Mouse (Mus musculus) CD4-positive naive resting alpha-beta T cell, adult 76 days (primary cell): ENCODE measurements around the gene Zfp870. TPM values are rescaled to one million over a fixed set of nuclear protein-coding genes. Genes with fewer than 3 reads are reported as not detected.

Source experiments
- total RNA-seq: library from RNA; stranded (reverse); gene quantifications from one replicate; pipeline ENCODE4 v1.2.4, GENCODE M21; 2023

Zfp870 gene
- 0.62 TPM for total RNA-seq

GRCm38 (mm10) chr17:32891239-32892180, at the start of gene Zfp870:
Zfp870 (minus strand) TSS chr17:32891642.

DNA sequence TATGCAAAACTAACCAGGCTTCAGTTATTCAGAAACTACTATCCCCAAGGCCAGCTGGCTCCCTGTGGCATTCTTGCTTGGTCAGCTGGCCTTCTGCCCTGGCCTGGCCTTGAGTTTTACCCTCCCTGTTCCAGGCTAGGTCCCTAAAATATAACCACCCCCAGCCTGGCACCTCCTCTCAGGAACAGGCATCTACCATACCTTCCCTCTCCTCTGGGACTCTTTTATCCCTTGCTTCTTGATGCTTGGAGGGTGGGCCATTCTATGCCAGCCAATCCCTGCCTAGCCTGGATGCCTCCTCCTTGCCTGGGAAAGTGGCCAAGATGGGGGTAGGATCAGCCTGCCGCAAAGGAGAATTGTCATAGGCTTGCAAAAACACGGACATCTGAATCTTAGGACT, 25.7 kb upstream of the Zfp870 start, which contains the start of gene Cyp4f14:
Gene Cyp4f14 (minus strand): TSS at position 212 of the 400 bp plus-strand sequence.

GRCm38 (mm10) chr17:32829540-32830417, 61.7 kb downstream of the Zfp870 start, which contains the start of gene Zfp799:
Zfp799 (minus strand) TSS chr17:32830261.

Other genes with a start within 250 kb of the Zfp870 start
- not detected for gene Cyp4f40, start 232.7 kb downstream of the Zfp870 start, total RNA-seq
- gene Cyp4f15, start 206.0 kb downstream of the Zfp870 start, total RNA-seq, result not detected
- 109 TPM for gene Zfp871, start 103.4 kb downstream of the Zfp870 start, total RNA-seq
- 0.41 TPM for gene Zfp811, start 81.7 kb downstream of the Zfp870 start, total RNA-seq
- gene Zfp799, start 61.4 kb downstream of the Zfp870 start, total RNA-seq, result 10.6 TPM
- not detected for gene Cyp4f14, start 25.7 kb upstream of the Zfp870 start, total RNA-seq
- gene Cyp4f13, start 55.8 kb upstream of the Zfp870 start, total RNA-seq, result 61.3 TPM
- gene Zfp472, start 74.2 kb upstream of the Zfp870 start, total RNA-seq, result 32.4 TPM
- 13.1 TPM for gene Zfp952, start 101.5 kb upstream of the Zfp870 start, total RNA-seq
- gene Zfp763, start 141.8 kb upstream of the Zfp870 start, total RNA-seq, result 3.6 TPM
- gene 4921501E09Rik, start 176.4 kb upstream of the Zfp870 start, total RNA-seq, result not detected
- 3.2 TPM for gene Zfp563, start 197.7 kb upstream of the Zfp870 start, total RNA-seq
- not detected for gene Morc2b, start 248.0 kb upstream of the Zfp870 start, total RNA-seq